Mouse (Mus musculus) gastrocnemius, postnatal 36 days (tissue): ENCODE results near the gene Olfr813. TPM values are rescaled to one million over a fixed set of nuclear protein-coding genes. Genes with fewer than 3 reads are reported as not detected.
"Not testable (repeated sequence)": the region's sequence is repeated elsewhere in the genome, so short reads cannot be mapped to it uniquely, and the experiment has no call there.

Source experiments
- DNase-seq, 2 experiments: peaks; one replicate each; pipeline ENCODE4 v3.0.0; 2022
- intact Hi-C: fragments of 180-260 bp; cut with DNase I; formaldehyde crosslinking; loops from one replicate; pipeline ENCODE4 v1.15.1; 2025
- long read RNA-seq, 2 experiments: library from polyadenylated mRNA; stranded (forward); transcript quantifications; one replicate each; pipeline ENCODE4 v2.0.0; 2021
- total RNA-seq, 2 experiments: library from RNA; stranded (reverse); gene quantifications; 2 replicates each; pipeline ENCODE4 v1.2.3; 2021

Gene Olfr813
- total RNA-seq: not detected
- long read RNA-seq, experiment 1: 0 reads
- long read RNA-seq, experiment 2: 0 reads

- DNase-seq: no peak
- intact Hi-C loops: no loop called here
These were observed at the start of gene Olfr813 for GRCm38 (mm10) chr10:129855067-129855466. Gene Olfr813 (plus strand): TSS chr10:129855367.

- intact Hi-C loops: no loop called here
- DNase-seq: no peak
These were observed 9.2 kb upstream of the Olfr813 start, which contains the start of gene Olfr812 for GRCm38 (mm10) chr10:129845994-129846393. Gene Olfr812 (minus strand): TSS chr10:129846094.

- no peak for DNase-seq
- intact Hi-C loops: no loop called here
These were observed 7.8 kb upstream of the Olfr813 start for GRCm38 (mm10) chr10:129847343-129847742.

GRCm38 (mm10) chr10:129879751-129880150 lies 24.6 kb downstream of the Olfr813 start, which contains the start of gene Olfr814:
Gene Olfr814 (minus strand): TSS chr10:129879851.
- DNase-seq, intact Hi-C loops: not testable (repeated sequence)

GRCm38 (mm10) chr10:129885496-129885895 lies 30.3 kb downstream of the Olfr813 start:
- DNase-seq, intact Hi-C loops: not testable (repeated sequence)

GRCm38 (mm10) chr10:129885934-129886333 lies 30.8 kb downstream of the Olfr813 start:
- no peak for DNase-seq
- intact Hi-C loops: no loop called here

- DNase-seq, intact Hi-C loops: not testable (repeated sequence)
These were observed 50.6 kb downstream of the Olfr813 start, which contains the start of gene Olfr815 for GRCm38 (mm10) chr10:129905767-129906166. Gene Olfr815 (minus strand): TSS chr10:129905867.

Other genes starting within 250 kb of the Olfr813 start
- not detected for gene Olfr796, start 242.8 kb upstream of the Olfr813 start, total RNA-seq
- gene Olfr798, start 227.4 kb upstream of the Olfr813 start, total RNA-seq: not detected
- not detected for gene Olfr799, start 217.9 kb upstream of the Olfr813 start, total RNA-seq
- not detected for gene Olfr800, start 197.7 kb upstream of the Olfr813 start, total RNA-seq
- not detected for gene Olfr801, start 181.5 kb upstream of the Olfr813 start, total RNA-seq
- not detected for gene Olfr802, start 167.2 kb upstream of the Olfr813 start, total RNA-seq
- not detected for gene Olfr803, start 161.1 kb upstream of the Olfr813 start, total RNA-seq
- not detected for gene Olfr804, start 152.2 kb upstream of the Olfr813 start, total RNA-seq
- gene Olfr805, start 126.0 kb upstream of the Olfr813 start, total RNA-seq: not detected
- gene Olfr806, start 113.4 kb upstream of the Olfr813 start, total RNA-seq: not detected
- gene Olfr807, start 97.6 kb upstream of the Olfr813 start, total RNA-seq: not detected
- not detected for gene Olfr808, start 89.9 kb upstream of the Olfr813 start, total RNA-seq
- gene Olfr809, start 80.7 kb upstream of the Olfr813 start, total RNA-seq: not detected
- not detected for gene Olfr810, start 60.5 kb upstream of the Olfr813 start, total RNA-seq
- gene Olfr811, start 51.0 kb upstream of the Olfr813 start, total RNA-seq: not detected
- not detected for gene Olfr812, start 9.3 kb upstream of the Olfr813 start, total RNA-seq
- gene Olfr814, start 24.5 kb downstream of the Olfr813 start, total RNA-seq: not detected
- gene Olfr815, start 50.5 kb downstream of the Olfr813 start, total RNA-seq: not detected
- not detected for gene Olfr816, start 60.2 kb downstream of the Olfr813 start, total RNA-seq
- gene Olfr818, start 93.7 kb downstream of the Olfr813 start, total RNA-seq: not detected
- not detected for gene Olfr819, start 111.9 kb downstream of the Olfr813 start, total RNA-seq
- not detected for gene Olfr247, start 120.8 kb downstream of the Olfr813 start, total RNA-seq
- gene Gm10310, start 129.7 kb downstream of the Olfr813 start, total RNA-seq: not detected
- not detected for gene Olfr820, start 157.3 kb downstream of the Olfr813 start, total RNA-seq
- not detected for gene Olfr821, start 175.0 kb downstream of the Olfr813 start, total RNA-seq
- not detected for gene Olfr822, start 215.8 kb downstream of the Olfr813 start, total RNA-seq